Mouse (Mus musculus): Measurements from ENCODE around the gene Jund. TPM values are rescaled to one million over a fixed set of nuclear protein-coding genes. Genes with fewer than 3 reads are reported as not detected.

The Jund gene
- polyA plus RNA-seq, 1 experiment from 2014 or later: 87.2 TPM

DNA sequence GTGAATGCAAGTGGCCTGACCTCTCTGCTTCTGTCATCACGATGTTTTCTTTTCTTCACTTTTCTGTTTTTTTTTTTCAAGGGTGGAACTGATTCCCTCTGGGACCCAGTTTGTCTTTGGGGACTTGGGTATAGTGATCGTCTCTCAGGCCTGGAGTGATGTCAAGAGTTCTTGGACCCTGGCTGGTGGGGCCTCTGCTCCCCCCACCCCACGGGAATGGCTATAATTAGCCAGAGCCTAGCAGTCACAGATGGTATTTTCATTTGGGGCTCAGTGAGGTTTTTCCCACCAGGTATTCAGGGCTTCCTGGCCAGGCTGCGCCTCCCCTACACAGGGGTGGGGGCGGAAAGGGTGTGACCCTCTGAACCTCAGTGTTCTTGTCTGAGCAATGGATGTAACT is 42.9 kb downstream of the Jund start:
- WGBS: 60% methylated on average over 5 of the region's 5 CpGs
- Histone ChIP-seq H3K27me3 (replicated peaks; ENCODE audit: control insufficient read depth, insufficient read depth, low read length) (peaks cover 45% of the 10 kb centered on the region), H3K9me3 (replicated peaks; ENCODE audit: control insufficient read depth, low read length) (no peaks in the 10 kb centered on the region), H3K36me3 (ENCODE audit: control insufficient read depth, insufficient read depth, low read length) (no peaks in the 10 kb centered on the region), H3K27ac (ENCODE audit: low read depth, low read length) (no peak overlapping the region), H3K4me2 (ENCODE audit: low read length) (no peak overlapping the region), H3K4me1 (ENCODE audit: control insufficient read depth, insufficient read depth, low read length) (peaks cover 3% of the 10 kb centered on the region; the same call in 1 of the 2 replicates), H3K4me3 (ENCODE audit: low read depth, low read length) (no peak overlapping the region), H3K9ac (ENCODE audit: low read length) (no peak overlapping the region)
- ATAC-seq (no peak), DNase-seq (ENCODE audit: low spot score) (no peak)

DNA sequence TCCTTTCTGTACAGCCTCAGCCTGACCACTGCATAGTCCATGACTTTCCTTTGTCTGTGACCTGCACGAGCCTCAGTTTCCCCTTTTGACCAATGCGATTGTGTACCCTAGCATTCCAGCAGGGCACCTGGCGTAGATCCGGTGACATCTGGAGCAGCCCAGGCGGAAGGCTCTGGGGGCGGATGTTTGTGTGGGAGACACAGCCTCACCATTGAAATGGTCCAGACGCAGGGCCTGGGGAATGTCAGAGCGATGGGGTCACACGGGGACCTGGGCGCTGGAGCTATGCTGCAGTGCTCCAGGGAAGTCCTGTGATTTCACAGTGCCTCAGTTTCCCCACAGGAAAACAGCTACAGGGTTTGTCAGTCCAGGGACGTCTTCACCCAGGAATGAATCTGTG is 43.4 kb downstream of the Jund start:
- 72% methylated on average over 11 of the region's 11 CpGs for WGBS
- no peak for ATAC-seq
- H3K27me3 ChIP-seq (replicated peaks; ENCODE audit: control insufficient read depth, insufficient read depth, low read length): peaks cover 47% of the 10 kb centered on the region

DNA sequence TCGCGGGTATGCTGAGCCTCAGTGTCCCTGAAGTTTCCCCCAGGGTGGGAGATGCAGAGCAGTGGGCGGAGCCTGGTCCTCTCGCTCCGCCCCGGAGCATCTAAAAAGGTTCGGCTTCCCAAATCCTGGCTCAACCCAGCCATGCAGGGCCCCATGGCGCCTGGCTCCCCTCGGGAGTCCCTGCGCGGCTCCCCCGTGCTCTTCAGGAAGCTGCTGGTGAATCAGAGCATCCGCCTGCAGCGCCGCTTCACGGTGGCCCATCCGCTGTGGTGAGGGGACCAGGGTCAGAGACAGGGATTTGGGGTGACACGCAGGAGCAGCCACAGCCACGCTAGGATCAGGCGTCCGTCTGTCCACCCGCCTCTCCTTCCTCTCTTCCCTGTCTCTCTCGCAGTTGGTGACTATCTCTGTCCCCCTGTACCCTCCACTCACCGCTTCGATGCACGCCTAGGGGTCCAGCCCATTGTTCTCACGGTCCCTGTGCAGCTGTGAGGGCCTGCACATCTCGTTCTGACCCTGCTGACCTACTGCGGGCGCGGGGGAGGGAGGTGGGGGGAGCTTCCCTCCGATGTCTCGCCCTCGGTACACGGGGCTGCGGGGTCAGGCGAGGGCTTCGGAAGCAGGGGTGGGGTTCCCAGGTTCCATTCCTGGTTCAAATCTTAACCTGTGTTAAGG is 44.4 kb downstream of the Jund start:
- 2% methylated on average over 38 of the region's 38 CpGs for WGBS
- Histone ChIP-seq H3K9ac (ENCODE audit: low read length) (peak overlapping the region; percentile 41; the same call in 1 of the 2 replicates), H3K9me3 (replicated peaks; ENCODE audit: control insufficient read depth, low read length) (no peaks in the 10 kb centered on the region), H3K27ac (ENCODE audit: low read depth, low read length) (no peak overlapping the region), H3K27me3 (replicated peaks; ENCODE audit: control insufficient read depth, insufficient read depth, low read length) (peaks cover 49% of the 10 kb centered on the region), H3K36me3 (ENCODE audit: control insufficient read depth, insufficient read depth, low read length) (no peaks in the 10 kb centered on the region), H3K4me3 (ENCODE audit: low read depth, low read length) (peak overlapping the region; percentile 8; the same call in 1 of the 2 replicates), H3K4me2 (ENCODE audit: low read length) (peak overlapping the region; percentile 48), H3K4me1 (ENCODE audit: control insufficient read depth, insufficient read depth, low read length) (peaks cover 3% of the 10 kb centered on the region; the same call in 1 of the 2 replicates)
- no peak; the same call in 1 of the 2 replicates for ATAC-seq
- no peak for DNase-seq (ENCODE audit: low spot score)

More for the DNA sequence above, 43.4 kb downstream of the Jund start:
- H3K9me3 ChIP-seq (replicated peaks; ENCODE audit: control insufficient read depth, low read length): no peaks in the 10 kb centered on the region
- no peak for DNase-seq (ENCODE audit: low spot score)
- no peak overlapping the region for H3K9ac ChIP-seq (ENCODE audit: low read length)
- H3K4me3 ChIP-seq (ENCODE audit: low read depth, low read length): no peak overlapping the region
- no peaks in the 10 kb centered on the region for H3K36me3 ChIP-seq (ENCODE audit: control insufficient read depth, insufficient read depth, low read length)
- no peak overlapping the region for H3K4me2 ChIP-seq (ENCODE audit: low read length)
- H3K27ac ChIP-seq (ENCODE audit: low read depth, low read length): no peak overlapping the region
- H3K4me1 ChIP-seq (ENCODE audit: control insufficient read depth, insufficient read depth, low read length): peaks cover 3% of the 10 kb centered on the region; the same call in 1 of the 2 replicates

DNA sequence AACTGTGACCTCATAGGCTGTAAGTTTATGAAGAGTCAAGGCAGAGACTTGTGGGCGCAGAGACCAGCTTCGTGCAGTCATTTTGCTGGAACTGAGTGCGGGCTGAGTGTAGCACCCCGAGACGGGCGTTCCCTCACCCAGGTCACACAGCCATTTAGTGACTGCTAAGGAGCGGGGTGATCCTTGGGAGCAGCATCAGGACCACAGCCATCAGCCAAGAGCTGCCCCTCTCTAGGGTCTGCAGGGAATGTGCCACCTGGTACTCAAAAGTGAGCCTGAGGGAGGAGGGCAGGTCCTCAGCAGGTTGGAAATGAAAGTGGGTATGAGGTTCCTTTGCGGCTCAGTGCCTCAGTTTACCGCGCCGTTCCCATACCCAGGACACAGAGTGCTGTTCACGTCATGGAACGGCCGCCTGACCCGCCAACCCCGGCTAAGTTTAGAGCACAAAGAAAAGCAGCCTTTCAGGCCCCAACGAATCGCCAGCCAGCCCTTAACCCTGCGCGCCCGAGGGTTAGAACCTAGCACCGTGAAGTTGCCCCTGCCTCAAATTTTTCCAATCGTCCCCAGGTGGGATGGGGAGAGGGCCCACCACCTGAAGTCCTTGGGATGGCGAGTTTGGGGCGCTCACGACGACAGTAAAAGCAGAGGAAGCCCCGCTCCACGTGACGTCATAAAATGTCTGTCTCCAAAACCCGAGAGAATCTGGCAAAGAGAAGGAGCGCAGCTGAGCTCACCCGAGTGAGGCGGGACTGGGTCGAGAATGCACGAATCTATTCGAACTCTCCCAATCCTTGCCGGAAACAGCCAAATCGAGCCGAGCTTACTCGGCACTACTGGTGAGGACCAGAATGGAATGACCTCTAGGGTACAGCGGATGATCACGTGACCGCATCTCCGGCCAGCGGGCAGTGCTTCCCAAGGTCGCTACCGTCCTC is 45.2 kb downstream of the Jund start:
- ATAC-seq (0 out of 2 replicates have a peak, but pooled peaks have one; percentile 33), DNase-seq (ENCODE audit: low spot score) (peak; percentile 72)
- Histone ChIP-seq H3K9ac (ENCODE audit: low read length) (peak overlapping the region; percentile 41; the same call in 1 of the 2 replicates), H3K9me3 (replicated peaks; ENCODE audit: control insufficient read depth, low read length) (no peaks in the 10 kb centered on the region), H3K4me2 (ENCODE audit: low read length) (peak overlapping the region; percentile 48), H3K4me1 (ENCODE audit: control insufficient read depth, insufficient read depth, low read length) (peaks cover 3% of the 10 kb centered on the region; the same call in 1 of the 2 replicates), H3K27me3 (replicated peaks; ENCODE audit: control insufficient read depth, insufficient read depth, low read length) (peaks cover 49% of the 10 kb centered on the region), H3K36me3 (ENCODE audit: control insufficient read depth, insufficient read depth, low read length) (no peaks in the 10 kb centered on the region), H3K4me3 (ENCODE audit: low read depth, low read length) (peak overlapping the region; percentile 21), H3K27ac (ENCODE audit: low read depth, low read length) (no peak overlapping the region)
- 4% methylated on average over 48 of the region's 48 CpGs for WGBS

DNA sequence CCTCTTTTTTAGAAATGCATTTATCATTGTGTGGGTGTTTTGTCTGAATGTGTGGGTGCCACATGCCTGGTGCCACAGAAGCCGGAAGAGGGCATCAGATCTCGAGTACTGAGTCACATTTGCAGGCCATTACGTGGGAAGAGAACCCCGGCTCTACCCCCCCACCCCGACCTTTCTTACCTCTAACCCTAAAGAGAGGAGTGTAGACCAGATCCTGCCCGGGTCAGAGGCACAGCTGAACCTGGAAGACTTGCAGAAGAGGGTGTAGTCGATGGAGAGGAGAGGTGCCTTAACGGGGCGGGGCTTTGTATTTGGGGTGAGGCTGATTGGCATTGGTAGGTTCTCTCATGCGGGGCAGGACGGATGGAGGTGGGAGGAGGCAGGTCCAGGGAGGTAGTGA is 46.1 kb downstream of the Jund start:
- ATAC-seq (no peak), DNase-seq (ENCODE audit: low spot score) (no peak)
- 59% methylated on average over 11 of the region's 11 CpGs for WGBS
- Histone ChIP-seq H3K4me3 (ENCODE audit: low read depth, low read length) (no peak overlapping the region), H3K4me1 (ENCODE audit: control insufficient read depth, insufficient read depth, low read length) (peaks cover 3% of the 10 kb centered on the region; the same call in 1 of the 2 replicates), H3K27ac (ENCODE audit: low read depth, low read length) (no peak overlapping the region), H3K9me3 (replicated peaks; ENCODE audit: control insufficient read depth, low read length) (no peaks in the 10 kb centered on the region), H3K36me3 (ENCODE audit: control insufficient read depth, insufficient read depth, low read length) (no peaks in the 10 kb centered on the region), H3K9ac (ENCODE audit: low read length) (no peak overlapping the region), H3K4me2 (ENCODE audit: low read length) (no peak overlapping the region), H3K27me3 (replicated peaks; ENCODE audit: control insufficient read depth, insufficient read depth, low read length) (peaks cover 49% of the 10 kb centered on the region)

DNA sequence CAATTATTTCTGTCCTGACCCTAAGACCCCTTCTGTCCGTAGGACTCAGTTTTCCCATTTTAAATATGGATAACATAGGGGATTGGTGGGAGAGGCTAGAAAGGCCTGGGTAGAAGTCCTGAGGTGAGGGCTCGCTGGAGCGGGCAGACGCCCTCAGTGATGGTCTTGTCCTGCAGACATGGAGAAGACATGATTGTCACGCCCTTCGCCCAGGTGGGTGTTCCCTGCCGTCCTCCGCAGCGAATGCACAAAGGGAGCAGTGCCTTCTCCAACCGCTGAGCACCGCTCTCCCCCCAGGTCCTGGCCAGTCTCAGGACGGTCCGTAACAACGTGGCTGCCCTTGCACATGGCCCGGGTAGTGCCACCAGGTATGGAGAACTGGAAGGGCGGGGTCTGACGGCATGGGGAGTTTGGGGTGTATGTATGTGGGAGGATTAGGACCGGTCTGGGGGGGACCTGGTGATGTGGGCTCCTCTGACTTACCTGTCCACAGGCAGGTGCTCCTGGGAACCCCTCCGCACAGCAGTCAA is 47.0 kb downstream of the Jund start:
- H3K9ac ChIP-seq (ENCODE audit: low read length): no peak overlapping the region
- ATAC-seq: no peak
- H3K27me3 ChIP-seq (replicated peaks; ENCODE audit: control insufficient read depth, insufficient read depth, low read length): peaks cover 49% of the 10 kb centered on the region
- 60% methylated on average over 19 of the region's 19 CpGs for WGBS
- H3K4me2 ChIP-seq (ENCODE audit: low read length): no peak overlapping the region
- DNase-seq (ENCODE audit: low spot score): no peak
- no peaks in the 10 kb centered on the region for H3K9me3 ChIP-seq (replicated peaks; ENCODE audit: control insufficient read depth, low read length)
- no peak overlapping the region for H3K27ac ChIP-seq (ENCODE audit: low read depth, low read length)
- H3K4me1 ChIP-seq (ENCODE audit: control insufficient read depth, insufficient read depth, low read length): peaks cover 3% of the 10 kb centered on the region; the same call in 1 of the 2 replicates
- H3K4me3 ChIP-seq (ENCODE audit: low read depth, low read length): no peak overlapping the region
- H3K36me3 ChIP-seq (ENCODE audit: control insufficient read depth, insufficient read depth, low read length): no peaks in the 10 kb centered on the region

DNA sequence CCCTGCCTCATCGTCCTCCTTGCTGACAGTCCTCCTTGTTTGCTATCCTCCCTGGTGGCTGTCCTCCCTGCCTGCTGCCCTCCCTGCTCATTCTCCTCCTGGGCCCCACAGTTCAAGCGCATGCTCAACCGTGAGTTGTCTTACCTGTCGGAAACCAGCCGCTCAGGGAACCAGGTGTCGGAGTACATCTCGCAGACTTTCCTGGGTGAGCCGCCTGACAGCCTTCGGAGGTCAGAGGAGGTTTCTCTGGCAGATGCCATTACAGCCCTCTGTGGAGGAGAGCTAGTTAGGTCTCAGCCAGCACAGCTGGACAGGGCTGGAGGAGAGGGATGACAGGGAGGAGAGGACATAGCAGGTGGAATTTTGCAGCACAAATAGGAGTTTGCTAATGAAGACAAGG is 47.9 kb downstream of the Jund start:
- H3K4me2 ChIP-seq (ENCODE audit: low read length): no peak overlapping the region
- 78% methylated on average over 9 of the region's 9 CpGs for WGBS
- peaks cover 48% of the 10 kb centered on the region for H3K27me3 ChIP-seq (replicated peaks; ENCODE audit: control insufficient read depth, insufficient read depth, low read length)
- H3K4me1 ChIP-seq (ENCODE audit: control insufficient read depth, insufficient read depth, low read length): peaks cover 3% of the 10 kb centered on the region; the same call in 1 of the 2 replicates
- no peak for ATAC-seq
- H3K36me3 ChIP-seq (ENCODE audit: control insufficient read depth, insufficient read depth, low read length): no peaks in the 10 kb centered on the region
- H3K27ac ChIP-seq (ENCODE audit: low read depth, low read length): no peak overlapping the region
- no peaks in the 10 kb centered on the region for H3K9me3 ChIP-seq (replicated peaks; ENCODE audit: control insufficient read depth, low read length)
- no peak for DNase-seq (ENCODE audit: low spot score)
- no peak overlapping the region for H3K9ac ChIP-seq (ENCODE audit: low read length)
- H3K4me3 ChIP-seq (ENCODE audit: low read depth, low read length): no peak overlapping the region

DNA sequence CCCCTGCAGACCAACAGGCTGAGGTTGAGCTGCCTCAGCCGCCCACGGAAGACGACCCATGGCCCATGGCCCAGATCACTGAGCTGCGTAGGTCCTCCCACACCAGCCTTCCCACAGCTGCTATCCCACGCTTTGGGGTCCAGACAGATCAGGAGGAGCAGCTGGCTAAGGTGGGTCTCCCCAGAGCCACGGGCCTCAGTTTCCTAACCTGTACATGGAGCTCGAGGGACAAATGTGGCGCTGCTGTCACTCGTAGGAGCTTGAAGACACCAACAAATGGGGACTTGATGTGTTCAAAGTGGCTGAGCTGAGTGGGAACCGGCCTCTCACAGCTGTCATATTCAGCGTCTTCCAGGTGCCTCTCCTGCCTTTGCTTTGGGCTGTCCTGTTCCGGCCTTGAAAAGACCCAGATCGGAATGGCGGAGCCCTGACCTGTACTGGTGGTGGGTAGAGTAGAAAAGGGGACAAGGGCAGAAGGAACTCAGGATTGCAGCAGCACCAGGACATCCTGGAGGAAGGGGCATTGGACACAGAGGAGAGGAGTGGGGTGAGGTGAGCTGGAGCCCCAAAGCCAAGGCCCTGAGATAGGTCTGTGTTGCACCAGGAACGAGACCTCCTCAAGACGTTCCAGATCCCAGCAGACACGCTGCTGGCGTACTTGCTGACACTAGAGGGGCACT is 48.6 kb downstream of the Jund start:
- WGBS: 85% methylated on average over 18 of the region's 18 CpGs

More for the DNA sequence above, 48.6 kb downstream of the Jund start:
- H3K4me3 ChIP-seq (ENCODE audit: low read depth, low read length): no peak overlapping the region
- ATAC-seq (no peak), DNase-seq (ENCODE audit: low spot score) (no peak)
- no peak overlapping the region for H3K4me2 ChIP-seq (ENCODE audit: low read length)
- H3K27me3 ChIP-seq (replicated peaks; ENCODE audit: control insufficient read depth, insufficient read depth, low read length): peaks cover 42% of the 10 kb centered on the region
- H3K27ac ChIP-seq (ENCODE audit: low read depth, low read length): no peak overlapping the region
- no peaks in the 10 kb centered on the region for H3K9me3 ChIP-seq (replicated peaks; ENCODE audit: control insufficient read depth, low read length)
- no peaks in the 10 kb centered on the region for H3K36me3 ChIP-seq (ENCODE audit: control insufficient read depth, insufficient read depth, low read length)
- H3K9ac ChIP-seq (ENCODE audit: low read length): no peak overlapping the region
- peaks cover 3% of the 10 kb centered on the region; the same call in 1 of the 2 replicates for H3K4me1 ChIP-seq (ENCODE audit: control insufficient read depth, insufficient read depth, low read length)

All from forebrain, embryonic 14.5 days (tissue).